8 mouse cellular contexts compared by ENCODE assay signal in the genomic region with DNA sequence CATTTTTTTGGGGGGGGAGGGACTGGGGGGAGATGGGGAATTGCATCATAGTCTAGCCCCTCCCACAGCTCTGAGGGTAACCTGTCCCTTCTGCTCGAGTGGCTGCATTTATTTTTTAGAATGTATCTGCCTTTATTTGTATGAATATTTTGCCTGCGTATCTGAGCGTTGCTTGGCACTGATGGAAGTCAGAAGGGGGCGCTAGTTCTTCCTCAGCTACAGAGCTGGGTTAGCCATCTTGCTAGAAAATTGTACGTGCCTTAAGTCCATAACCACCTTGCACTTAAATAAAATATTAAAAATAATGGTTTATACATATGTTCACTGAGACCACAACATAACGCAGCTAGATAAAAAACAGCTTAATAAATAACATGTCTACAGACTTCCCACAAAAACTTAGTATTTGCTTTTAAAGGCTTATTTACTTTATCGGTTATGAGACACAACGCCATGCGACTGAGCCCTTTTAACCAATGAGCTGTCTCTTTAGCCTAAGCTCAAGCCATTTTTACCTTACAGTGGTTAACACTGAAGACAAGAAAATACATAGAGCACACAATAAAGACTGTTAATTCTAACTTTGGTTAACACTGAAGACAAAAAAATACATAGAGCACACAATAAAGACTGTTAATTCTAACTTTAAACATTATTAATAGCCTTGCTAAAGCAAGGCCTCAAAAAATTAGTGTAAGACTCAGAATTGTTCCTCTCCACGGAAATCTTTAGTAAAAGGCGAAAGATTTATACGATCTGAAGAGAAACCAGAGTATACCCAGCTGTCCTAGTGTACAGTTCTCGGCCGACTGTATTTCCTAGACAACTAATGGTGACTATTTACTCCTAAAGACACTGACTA. TPM values are rescaled to one million over a fixed set of nuclear protein-coding genes. Genes with fewer than 3 reads are reported as not detected.
DNase-seq lines count a peak whose midpoint lies in the region; ATAC-seq lines count a peak whose summit lies in the region.

No protein-coding gene starts in this region.

- H3K27me3 ChIP-seq in intestine, embryonic 15.5 days (replicated peaks): no peaks in the 10 kb centered on the region
- H3K27me3 ChIP-seq in liver, embryonic 16.5 days (ENCODE audit: control insufficient read depth, insufficient read depth, low read depth, low read length): no peaks in the 10 kb centered on the region
- H3K27me3 ChIP-seq in neural tube, embryonic 11.5 days (ENCODE audit: control insufficient read depth, insufficient read depth, low read length): no peaks in the 10 kb centered on the region

- peak; percentile 90 for DNase-seq in CD4-positive, CD25-positive, alpha-beta regulatory T cell, adult 2 months (ENCODE audit: low read depth, low spot score)
- DNase-seq in MEL-GATA-1-ER (ENCODE audit: extremely low read depth, low read depth): peak; percentile 97
- peak; percentile 69 to 83 for DNase-seq in cerebellum, postnatal 14 days
- DNase-seq in gastrocnemius, postnatal 10 days: peak; percentile 37
- DNase-seq in neural tube, embryonic 11.5 days (ENCODE audit: low spot score): peak; percentile 67
- no peak for DNase-seq in urinary bladder, adult 2 months (ENCODE audit: low spot score)

- under 1% methylated on average over 14 of the region's 14 CpGs for WGBS in intestine, embryonic 15.5 days
- under 1% methylated on average over 14 of the region's 14 CpGs for WGBS in liver, embryonic 16.5 days (ENCODE audit: insufficient replicate concordance)
- under 1% methylated on average over 14 of the region's 14 CpGs for WGBS in neural tube, embryonic 11.5 days

- peak overlapping the region; percentile 72 for H3K27ac ChIP-seq in intestine, embryonic 15.5 days
- H3K27ac ChIP-seq in liver, embryonic 16.5 days (ENCODE audit: low read length): peak overlapping the region; percentile 91
- peak overlapping the region; percentile 97 for H3K27ac ChIP-seq in neural tube, embryonic 11.5 days (ENCODE audit: low read depth, low read length)

- peak overlapping the region; percentile 61 for H3K4me3 ChIP-seq in intestine, embryonic 15.5 days (replicated peaks)
- peak overlapping the region; percentile 13; the same call in 1 of the 2 replicates for H3K4me3 ChIP-seq in liver, embryonic 16.5 days (ENCODE audit: low read depth, low read length)
- no peak overlapping the region for H3K4me3 ChIP-seq in neural tube, embryonic 11.5 days (ENCODE audit: low read depth, low read length)

- 0 out of 2 replicates have a peak, but pooled peaks cover 2% of the 10 kb centered on the region for H3K4me1 ChIP-seq in intestine, embryonic 15.5 days (replicated peaks)
- H3K4me1 ChIP-seq in liver, embryonic 16.5 days (ENCODE audit: control insufficient read depth, low read depth, low read length): peaks cover 10% of the 10 kb centered on the region
- H3K4me1 ChIP-seq in neural tube, embryonic 11.5 days (ENCODE audit: control insufficient read depth, insufficient read depth, low read length): no peaks in the 10 kb centered on the region; the same call in 1 of the 2 replicates

- peak overlapping the region; percentile 38 for H3K4me2 ChIP-seq in intestine, embryonic 15.5 days (replicated peaks)
- peak overlapping the region; percentile 94 for H3K4me2 ChIP-seq in liver, embryonic 16.5 days (ENCODE audit: low read depth, low read length)
- peak overlapping the region; percentile 59; the same call in 1 of the 2 replicates for H3K4me2 ChIP-seq in neural tube, embryonic 11.5 days (ENCODE audit: low read depth)

- H3K36me3 ChIP-seq in intestine, embryonic 15.5 days: no peaks in the 10 kb centered on the region
- H3K36me3 ChIP-seq in liver, embryonic 16.5 days (ENCODE audit: control insufficient read depth, insufficient read depth): no peaks in the 10 kb centered on the region
- H3K36me3 ChIP-seq in neural tube, embryonic 11.5 days (ENCODE audit: control insufficient read depth, insufficient read depth, low read length): no peaks in the 10 kb centered on the region

- no peak overlapping the region for H3K9ac ChIP-seq in intestine, embryonic 15.5 days
- H3K9ac ChIP-seq in liver, embryonic 16.5 days (ENCODE audit: low read depth, low read length): no peak overlapping the region
- H3K9ac ChIP-seq in neural tube, embryonic 11.5 days (ENCODE audit: low read length): peak overlapping the region; percentile 79; the same call in 1 of the 2 replicates

- peak; percentile 90 for ATAC-seq in intestine, embryonic 15.5 days
- ATAC-seq in liver, embryonic 16.5 days (ENCODE audit: low read depth): peak; percentile 73
- ATAC-seq in neural tube, embryonic 11.5 days (ENCODE audit: insufficient read depth, low FRiP score, low TSS enrichment): peak; percentile 82

- H3K9me3 ChIP-seq in intestine, embryonic 15.5 days: no peaks in the 10 kb centered on the region
- no peaks in the 10 kb centered on the region for H3K9me3 ChIP-seq in liver, embryonic 16.5 days (replicated peaks; ENCODE audit: control insufficient read depth, low read length)
- H3K9me3 ChIP-seq in neural tube, embryonic 11.5 days (ENCODE audit: control insufficient read depth, low read length): no peaks in the 10 kb centered on the region

RNA-seq across cellular contexts. Expression of gene Alyref2, which starts 0.7 kb away (rescaled TPM):
- total RNA-seq in gastrocnemius, postnatal 10 days (2021): 1 to 10 TPM; 2.8 to 3.3 TPM
- 12.0 and 12.2 TPM in 2 replicates for polyA plus RNA-seq in intestine, embryonic 15.5 days (2015; fragmentation: Nextera tagmentation; extraction: Ambion mirVana)
- polyA plus RNA-seq in liver, embryonic 16.5 days (2015; fragmentation: Nextera tagmentation; extraction: Ambion mirVana): 2.6 and 3.5 TPM in 2 replicates
- polyA plus RNA-seq in neural tube, embryonic 11.5 days (2014; fragmentation: Nextera tagmentation; extraction: Ambion mirVana): 13.2 and 15.7 TPM in 2 replicates
- polyA plus RNA-seq in urinary bladder, adult 2 months (2012; rRNA removed): 7.9 and 8.8 TPM in 2 replicates

RNA-seq across cellular contexts. Expression of gene Itln1, which starts 32.5 kb away (rescaled TPM):
- total RNA-seq in gastrocnemius, postnatal 10 days (2021): not detected
- 0.15 TPM in 1 of 2 replicates, not detected in the other for polyA plus RNA-seq in intestine, embryonic 15.5 days (2015; fragmentation: Nextera tagmentation; extraction: Ambion mirVana)
- not detected in 2 replicates for polyA plus RNA-seq in liver, embryonic 16.5 days (2015; fragmentation: Nextera tagmentation; extraction: Ambion mirVana)
- polyA plus RNA-seq in neural tube, embryonic 11.5 days (2014; fragmentation: Nextera tagmentation; extraction: Ambion mirVana): not detected in 2 replicates
- polyA plus RNA-seq in urinary bladder, adult 2 months (2012; rRNA removed): 0.06 TPM in 1 of 2 replicates, not detected in the other

RNA-seq across cellular contexts. Expression of gene Cd244a, which starts 56.4 kb away (rescaled TPM):
- total RNA-seq in gastrocnemius, postnatal 10 days (2021): under 1 TPM in 1 of 2 experiments, not detected in 1; 0.34 TPM
- 0.48 and 0.88 TPM in 2 replicates for polyA plus RNA-seq in intestine, embryonic 15.5 days (2015; fragmentation: Nextera tagmentation; extraction: Ambion mirVana)
- polyA plus RNA-seq in liver, embryonic 16.5 days (2015; fragmentation: Nextera tagmentation; extraction: Ambion mirVana): 0.36 and 0.48 TPM in 2 replicates
- polyA plus RNA-seq in neural tube, embryonic 11.5 days (2014; fragmentation: Nextera tagmentation; extraction: Ambion mirVana): 0.12 TPM in 1 of 2 replicates, not detected in the other
- 0.73 and 0.75 TPM in 2 replicates for polyA plus RNA-seq in urinary bladder, adult 2 months (2012; rRNA removed)

Comparison
In these comparisons a context has a peak if more than half of its experiments do, and no peak if none do; other contexts are left out.
1. H3K4me2 ChIP-seq: peak in every context shown above with its lines; median percentile 94 in liver, embryonic 16.5 days; 59 in neural tube, embryonic 11.5 days; 38 in intestine, embryonic 15.5 days.